Mouse (Mus musculus): ENCODE measurements at regions not wholly inside any gene's neighbourhood (a gene's known extent, or its start where the extent isn't known, plus 50 kb on each side); places are given as distances from the start of the nearest gene placed in this dataset.

GRCm38 (mm10) chr3:21761909-21762308 lies 314.5 kb upstream of the Tbl1xr1 start:
- TF ChIP-seq CTCF (IDR thresholded peaks at IDR 0.05; ENCODE audit: extremely low read depth, insufficient read length, insufficient replicate concordance, low read depth, low read length) (no peak), POLR2A (IDR thresholded peaks at IDR 0.05; ENCODE audit: low read depth, low read length) (no peak)

All from small intestine, adult 2 months (tissue).